Mouse (Mus musculus) neural tube, embryonic 13.5 days (tissue): Measurements from ENCODE around the gene Hacd1. TPM values are rescaled to one million over a fixed set of nuclear protein-coding genes. Genes with fewer than 3 reads are reported as not detected.

ENCODE experiments used
- ATAC-seq: fragments of 200-750 bp; cut with Nextera tagmentation; 2 replicates; pipeline ENCODE4 v1.8.0; 2017; ENCODE audit warnings: low read depth, mild to moderate bottlenecking, moderate TSS enrichment, moderate library complexity
- H3K27ac ChIP-seq: fragments of 300-500 bp; sonication (generic); replicated peaks from 2 replicates; pipeline ENCODE4 v1.5.1; 2015; ENCODE audit warnings: moderate library complexity, mild to moderate bottlenecking, inconsistent platforms
- H3K27me3 ChIP-seq: fragments of 300-500 bp; sonication (generic); 2 replicates; pipeline ENCODE4 v1.6.1; 2015; ENCODE audit warnings: mild to moderate bottlenecking, inconsistent platforms
- H3K36me3 ChIP-seq: fragments of 300-500 bp; sonication (generic); 2 replicates; pipeline ENCODE4 v1.6.1; 2015; ENCODE audit warnings: mild to moderate bottlenecking, inconsistent platforms
- H3K4me1 ChIP-seq: fragments of 300-500 bp; sonication (generic); replicated peaks from 2 replicates; pipeline ENCODE4 v1.6.1; 2015; ENCODE audit warnings: inconsistent platforms
- H3K4me2 ChIP-seq: fragments of 300-500 bp; sonication (generic); 2 replicates; pipeline ENCODE4 v1.6.1; 2015; ENCODE audit warnings: inconsistent platforms, mild to moderate bottlenecking, moderate library complexity
- H3K4me3 ChIP-seq: fragments of 300-500 bp; sonication (generic); 2 replicates; pipeline ENCODE4 v1.5.1; 2015; ENCODE audit warnings: mild to moderate bottlenecking, inconsistent platforms
- H3K9ac ChIP-seq: fragments of 300-500 bp; sonication (generic); 2 replicates; pipeline ENCODE4 v1.6.1; 2015; ENCODE audit warnings: moderate library complexity, mild to moderate bottlenecking, inconsistent platforms
- H3K9me3 ChIP-seq: fragments of 300-500 bp; sonication (generic); 2 replicates; pipeline ENCODE4 v1.6.1; 2016; ENCODE audit warnings: inconsistent platforms
- WGBS: fragments of 180-500 bp; shearing (Covaris S2); methylation state at CpG from one replicate; pipeline ENCODE4 v1.1.7; 2015; 5-methylcytosine and 5-hydroxymethylcytosine counted together
- polyA plus RNA-seq: library from polyadenylated mRNA; unstranded; fragments of >200 nt; fragmentation: Nextera tagmentation; extraction: Ambion mirVana; gene quantifications from 2 replicates; pipeline ENCODE4 v1.2.1, GENCODE M21; 2015

The Hacd1 gene
- polyA plus RNA-seq, 1 experiment from 2014 or later: 84.5 TPM

DNA sequence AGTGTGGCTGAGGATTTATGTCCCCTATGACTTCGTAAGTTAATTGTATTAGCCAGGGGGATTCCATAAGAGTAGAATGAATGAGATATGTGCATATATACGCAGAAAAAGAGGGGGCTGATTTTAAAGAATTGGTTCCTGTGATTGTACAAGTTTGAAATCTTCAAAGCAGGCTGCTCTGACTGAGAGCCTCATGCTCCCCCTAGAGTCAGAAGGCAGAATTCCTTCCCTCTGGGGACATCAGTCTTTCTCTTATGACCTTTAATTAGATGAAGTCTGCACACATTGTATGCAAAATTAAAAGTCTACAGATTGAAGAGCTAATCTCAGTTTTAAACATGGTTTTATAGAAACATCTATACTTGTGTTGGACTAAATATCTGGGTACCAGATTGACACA is 117.8 kb downstream of the Hacd1 start:
- Histone ChIP-seq H3K4me1 (no peaks in the 10 kb centered on the region), H3K27ac (no peak overlapping the region), H3K36me3 (no peaks in the 10 kb centered on the region), H3K9me3 (no peaks in the 10 kb centered on the region), H3K9ac (no peak overlapping the region), H3K27me3 (no peaks in the 10 kb centered on the region), H3K4me2 (no peak overlapping the region), H3K4me3 (no peak overlapping the region)
- WGBS: 46% methylated on average over 2 of the region's 2 CpGs
- ATAC-seq: no peak

DNA sequence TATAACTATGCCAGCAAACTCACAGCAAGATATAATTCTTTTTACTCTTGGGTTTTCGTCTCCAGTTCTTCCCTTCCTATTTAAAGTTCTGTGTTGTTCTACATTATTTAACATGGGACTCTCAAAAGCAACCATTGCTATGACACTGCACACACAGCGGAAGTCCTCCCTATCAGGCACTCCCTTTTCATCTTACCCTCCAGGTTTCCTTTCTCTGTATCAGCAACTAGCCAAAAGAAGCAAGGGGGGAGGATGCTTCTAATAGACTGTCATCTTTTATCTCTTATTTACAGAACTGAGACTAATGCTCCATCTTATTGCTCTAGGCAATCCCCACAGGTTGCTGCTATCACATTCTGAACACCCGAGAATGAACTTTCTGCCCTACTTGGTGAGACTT is 120.6 kb downstream of the Hacd1 start:
- no peaks in the 10 kb centered on the region for H3K4me1 ChIP-seq
- no peaks in the 10 kb centered on the region for H3K27me3 ChIP-seq
- no peak overlapping the region for H3K4me2 ChIP-seq
- 71% methylated on average over 3 of the region's 3 CpGs for WGBS
- H3K4me3 ChIP-seq: no peak overlapping the region
- H3K36me3 ChIP-seq: no peaks in the 10 kb centered on the region
- no peak for ATAC-seq
- no peaks in the 10 kb centered on the region for H3K9me3 ChIP-seq
- H3K27ac ChIP-seq: no peak overlapping the region
- no peak overlapping the region for H3K9ac ChIP-seq

DNA sequence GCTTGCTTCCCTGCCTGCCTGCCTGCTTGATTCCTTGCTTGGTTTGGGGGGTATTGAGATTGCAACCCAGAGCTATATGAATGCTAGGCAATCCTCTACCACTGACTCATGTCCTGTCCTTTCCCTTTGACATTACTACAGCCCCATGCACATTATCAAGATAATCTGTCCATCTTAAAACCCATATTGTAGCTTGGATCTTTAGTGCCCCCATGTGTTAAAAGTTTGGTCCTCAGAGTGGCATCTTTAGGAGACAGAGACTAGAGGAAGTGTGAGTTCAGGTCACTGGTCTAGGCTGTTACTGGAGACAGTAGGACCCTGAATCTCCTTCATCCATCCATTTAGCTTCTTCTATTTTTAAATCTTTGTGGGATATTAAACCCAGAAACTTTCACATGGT is 123.7 kb downstream of the Hacd1 start:
- ATAC-seq: no peak
- H3K4me3 ChIP-seq: no peak overlapping the region
- no peaks in the 10 kb centered on the region for H3K36me3 ChIP-seq
- no peaks in the 10 kb centered on the region for H3K9me3 ChIP-seq
- H3K4me1 ChIP-seq: no peaks in the 10 kb centered on the region
- no peak overlapping the region for H3K9ac ChIP-seq
- no peak overlapping the region for H3K4me2 ChIP-seq
- no peaks in the 10 kb centered on the region for H3K27me3 ChIP-seq
- H3K27ac ChIP-seq: no peak overlapping the region

DNA sequence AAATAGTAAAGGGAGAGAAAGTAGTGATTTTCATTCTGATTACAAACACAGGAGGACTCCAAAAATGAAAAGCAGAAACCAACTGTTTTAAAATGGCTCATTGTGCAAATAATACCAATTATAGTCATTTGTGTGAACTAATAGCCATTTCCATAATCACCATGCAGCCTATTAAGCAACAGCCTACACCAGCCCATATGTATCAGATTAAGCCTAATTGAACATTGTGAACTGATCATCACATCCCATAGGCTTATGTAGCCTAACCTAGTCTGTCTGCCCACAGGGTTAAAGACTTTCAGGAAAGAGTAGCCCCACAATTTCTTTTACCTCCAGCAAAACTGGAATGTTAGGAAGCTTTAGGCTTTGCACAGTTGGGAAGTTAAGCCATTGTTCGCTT is 125.2 kb downstream of the Hacd1 start:
- Histone ChIP-seq H3K9me3 (no peaks in the 10 kb centered on the region), H3K4me2 (no peak overlapping the region), H3K4me1 (no peaks in the 10 kb centered on the region), H3K9ac (no peak overlapping the region), H3K27ac (no peak overlapping the region), H3K27me3 (no peaks in the 10 kb centered on the region), H3K4me3 (no peak overlapping the region), H3K36me3 (no peaks in the 10 kb centered on the region)
- 95% methylated on average over 1 of the region's 1 CpGs for WGBS
- no peak for ATAC-seq

DNA sequence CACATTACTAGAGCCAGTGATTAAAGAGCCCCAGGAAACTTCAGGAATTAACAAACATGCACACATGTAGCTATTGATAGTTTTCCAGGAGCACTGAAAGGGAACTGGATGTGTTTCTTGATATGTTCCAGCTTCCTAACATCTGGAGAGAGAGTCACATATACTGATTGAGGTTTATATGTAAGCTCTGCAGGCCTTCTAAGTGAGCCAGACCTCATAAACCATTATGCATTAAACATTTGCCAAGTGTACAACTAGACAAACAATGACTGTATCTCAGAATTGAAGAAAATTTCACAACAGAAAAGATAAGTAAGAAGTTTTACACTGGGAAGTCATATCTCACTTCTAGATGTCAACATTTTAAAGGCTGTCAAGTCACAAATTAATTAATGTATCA is 167.4 kb downstream of the Hacd1 start:
- H3K27ac ChIP-seq: no peak overlapping the region
- H3K4me3 ChIP-seq: no peak overlapping the region
- no peaks in the 10 kb centered on the region for H3K27me3 ChIP-seq
- no peak overlapping the region for H3K9ac ChIP-seq
- no peaks in the 10 kb centered on the region for H3K4me1 ChIP-seq
- no peaks in the 10 kb centered on the region for H3K36me3 ChIP-seq
- ATAC-seq: no peak
- H3K9me3 ChIP-seq: no peaks in the 10 kb centered on the region
- no peak overlapping the region for H3K4me2 ChIP-seq

DNA sequence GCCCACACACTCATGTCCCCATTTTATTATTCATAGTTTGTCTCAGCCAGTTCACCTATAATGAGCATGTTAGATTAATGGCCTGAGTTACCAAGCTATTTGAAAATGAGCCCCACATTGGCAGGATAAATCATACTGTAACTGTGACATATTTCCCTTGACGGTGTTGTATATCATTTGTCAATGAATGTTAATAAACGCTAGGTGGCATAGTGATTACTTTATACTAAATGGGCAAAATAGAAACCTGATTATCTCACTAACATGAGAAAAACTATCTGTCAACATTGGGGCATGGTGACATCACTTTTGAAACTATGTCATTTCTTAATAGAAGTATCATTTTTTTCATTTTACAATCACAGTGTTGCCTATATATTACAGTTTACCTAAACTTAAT is 198.5 kb downstream of the Hacd1 start:
- 71% methylated on average over 2 of the region's 2 CpGs for WGBS
- no peaks in the 10 kb centered on the region for H3K4me1 ChIP-seq
- H3K27ac ChIP-seq: no peak overlapping the region
- no peak overlapping the region for H3K4me2 ChIP-seq
- H3K36me3 ChIP-seq: no peaks in the 10 kb centered on the region
- no peaks in the 10 kb centered on the region for H3K9me3 ChIP-seq
- H3K27me3 ChIP-seq: no peaks in the 10 kb centered on the region
- H3K4me3 ChIP-seq: no peak overlapping the region
- no peak overlapping the region for H3K9ac ChIP-seq
- no peak for ATAC-seq

DNA sequence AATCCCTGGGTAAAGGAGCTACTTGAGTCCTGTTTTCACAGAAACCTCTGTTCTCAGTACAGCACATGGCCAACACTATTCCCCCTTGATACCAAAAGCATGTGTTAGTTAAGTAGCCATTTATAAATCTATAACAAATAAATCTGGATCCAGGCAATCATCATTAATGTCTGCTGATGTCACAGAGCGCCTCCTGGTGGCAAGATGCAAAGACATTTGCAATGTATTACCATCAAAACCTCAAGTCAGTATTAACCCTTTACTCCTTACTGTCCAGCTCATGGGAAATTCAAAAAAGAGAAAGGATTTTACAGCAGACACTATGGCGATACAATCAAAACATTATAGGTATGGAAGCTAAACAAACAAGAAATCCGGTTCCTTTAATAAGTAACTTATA is 200.4 kb downstream of the Hacd1 start:
- no peak overlapping the region for H3K4me3 ChIP-seq
- H3K9ac ChIP-seq: no peak overlapping the region
- no peak overlapping the region for H3K4me2 ChIP-seq
- no peaks in the 10 kb centered on the region for H3K9me3 ChIP-seq
- no peaks in the 10 kb centered on the region for H3K36me3 ChIP-seq
- 68% methylated on average over 3 of the region's 3 CpGs for WGBS
- no peak overlapping the region for H3K27ac ChIP-seq
- no peaks in the 10 kb centered on the region for H3K4me1 ChIP-seq
- ATAC-seq: no peak
- no peaks in the 10 kb centered on the region for H3K27me3 ChIP-seq

DNA sequence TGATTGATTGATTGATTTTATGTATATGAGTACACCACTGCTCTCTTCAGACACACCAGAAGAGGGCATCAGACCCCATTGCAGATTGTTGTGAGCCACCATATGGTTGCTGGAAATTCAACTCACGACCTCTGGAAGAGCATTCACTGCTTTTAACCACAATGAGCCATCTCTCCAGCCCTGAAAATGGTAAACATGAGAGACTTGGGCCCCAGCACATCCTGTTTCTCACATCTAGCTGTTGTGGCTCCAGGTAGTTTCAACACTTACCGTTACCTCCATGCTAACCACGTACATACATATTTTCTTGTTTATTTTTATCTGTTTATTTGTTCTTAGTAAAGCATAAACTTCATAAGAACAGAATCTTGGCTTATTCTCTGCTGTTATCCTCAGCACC is 219.6 kb downstream of the Hacd1 start:
- no peaks in the 10 kb centered on the region for H3K27me3 ChIP-seq
- no peaks in the 10 kb centered on the region for H3K36me3 ChIP-seq
- ATAC-seq: no peak
- H3K9me3 ChIP-seq: no peaks in the 10 kb centered on the region
- no peak overlapping the region for H3K4me2 ChIP-seq
- no peak overlapping the region for H3K9ac ChIP-seq
- no peak overlapping the region for H3K27ac ChIP-seq
- no peak overlapping the region for H3K4me3 ChIP-seq
- WGBS: 87% methylated on average over 3 of the region's 3 CpGs
- H3K4me1 ChIP-seq: no peaks in the 10 kb centered on the region

DNA sequence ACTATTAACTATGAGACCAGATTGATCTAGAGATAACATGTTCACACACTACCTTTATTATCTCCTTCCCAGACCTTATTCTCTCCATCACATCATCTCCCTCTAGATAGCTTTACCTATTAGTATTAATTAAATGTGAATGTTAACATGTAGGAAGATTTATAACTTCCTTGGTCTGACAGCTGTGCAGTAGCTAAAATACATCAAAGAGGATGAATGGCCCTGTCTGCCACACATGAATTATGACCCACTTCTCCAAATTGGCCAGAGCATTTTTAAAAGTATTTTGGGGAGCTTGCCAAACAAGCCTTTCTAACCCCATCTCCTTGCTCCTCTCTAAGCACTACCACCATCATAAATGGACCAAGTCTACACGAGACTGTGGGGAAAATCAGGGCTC is 220.9 kb downstream of the Hacd1 start:
- no peak overlapping the region for H3K27ac ChIP-seq
- no peak overlapping the region for H3K4me2 ChIP-seq
- no peak overlapping the region for H3K4me3 ChIP-seq

DNA sequence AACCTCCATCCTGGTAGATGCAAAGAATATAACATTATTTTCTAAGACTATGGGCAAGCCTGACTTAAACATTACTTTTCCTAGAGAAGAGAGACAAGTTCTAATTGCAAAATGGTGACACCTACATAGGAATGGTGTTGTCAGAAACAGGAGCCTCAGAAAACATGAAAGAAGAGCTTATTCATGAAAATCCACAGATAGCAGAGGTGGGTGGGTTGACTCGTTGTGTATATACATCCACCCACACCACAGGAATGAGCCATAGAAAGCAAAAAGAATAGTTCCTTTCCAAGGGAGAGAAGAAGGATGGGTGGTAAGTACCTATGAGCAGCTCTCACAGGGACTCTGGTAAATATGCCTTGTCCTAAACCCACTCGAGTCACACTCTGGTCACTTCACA is 239.3 kb downstream of the Hacd1 start:
- no peaks in the 10 kb centered on the region for H3K9me3 ChIP-seq

More for the DNA sequence above, 220.9 kb downstream of the Hacd1 start:
- Histone ChIP-seq H3K36me3 (no peaks in the 10 kb centered on the region), H3K9ac (no peak overlapping the region), H3K4me1 (no peaks in the 10 kb centered on the region), H3K27me3 (no peaks in the 10 kb centered on the region), H3K9me3 (no peaks in the 10 kb centered on the region)
- no peak for ATAC-seq
- WGBS: 76% methylated on average over 1 of the region's 1 CpGs

DNA sequence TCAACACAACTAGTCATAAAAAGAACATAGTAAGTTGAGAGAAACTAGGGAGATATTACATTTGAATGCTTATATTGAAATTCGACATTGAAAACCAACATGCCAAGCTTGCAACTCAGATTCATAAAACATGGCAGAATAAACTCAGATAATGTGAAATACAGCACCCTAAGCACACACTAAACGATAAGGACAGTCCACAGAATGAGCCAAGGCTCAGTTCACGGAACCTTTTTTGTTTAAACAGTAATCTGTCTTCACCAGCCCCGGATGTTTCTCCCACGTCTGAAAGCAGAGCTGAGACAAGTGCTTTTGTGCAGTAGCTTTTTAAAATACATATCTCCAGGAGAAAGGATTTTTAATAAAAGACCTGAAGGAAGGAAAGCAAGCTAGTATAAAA is 247.3 kb downstream of the Hacd1 start:
- Histone ChIP-seq H3K36me3 (no peaks in the 10 kb centered on the region), H3K4me2 (no peak overlapping the region), H3K4me1 (no peaks in the 10 kb centered on the region), H3K9ac (no peak overlapping the region), H3K27ac (no peak overlapping the region), H3K4me3 (no peak overlapping the region), H3K9me3 (no peaks in the 10 kb centered on the region), H3K27me3 (no peaks in the 10 kb centered on the region)
- ATAC-seq: no peak
- 73% methylated on average over 5 of the region's 5 CpGs for WGBS

More for the DNA sequence above, 239.3 kb downstream of the Hacd1 start:
- Histone ChIP-seq H3K27me3 (no peaks in the 10 kb centered on the region), H3K4me1 (no peaks in the 10 kb centered on the region), H3K4me2 (no peak overlapping the region), H3K36me3 (no peaks in the 10 kb centered on the region), H3K27ac (no peak overlapping the region), H3K4me3 (no peak overlapping the region), H3K9ac (no peak overlapping the region)
- ATAC-seq: no peak
- WGBS: 84% methylated on average over 2 of the region's 2 CpGs

DNA sequence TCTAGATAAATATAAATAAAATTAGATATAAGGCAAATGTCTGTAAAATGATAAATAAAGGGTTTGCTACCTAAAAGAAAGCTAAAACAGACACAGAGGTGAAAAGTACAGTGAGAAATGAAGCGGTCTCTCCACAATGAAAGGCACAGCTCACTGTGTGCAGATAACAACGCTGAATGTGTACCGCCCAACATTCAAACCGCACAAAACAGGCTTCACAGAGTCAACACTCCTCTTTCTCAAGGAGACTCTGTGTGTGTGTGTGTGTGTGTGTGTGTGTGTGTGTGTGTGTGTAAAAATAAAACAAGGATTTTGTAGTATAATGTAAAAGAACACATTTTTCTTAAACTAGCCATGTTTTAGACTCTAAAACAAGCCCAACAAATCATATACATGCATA is 247.9 kb downstream of the Hacd1 start:
- WGBS: 87% methylated on average over 4 of the region's 4 CpGs
- Histone ChIP-seq H3K27me3 (no peaks in the 10 kb centered on the region), H3K9ac (no peak overlapping the region), H3K27ac (no peak overlapping the region), H3K4me2 (no peak overlapping the region), H3K4me1 (no peaks in the 10 kb centered on the region), H3K9me3 (no peaks in the 10 kb centered on the region), H3K4me3 (no peak overlapping the region), H3K36me3 (no peaks in the 10 kb centered on the region)
- no peak for ATAC-seq

DNA sequence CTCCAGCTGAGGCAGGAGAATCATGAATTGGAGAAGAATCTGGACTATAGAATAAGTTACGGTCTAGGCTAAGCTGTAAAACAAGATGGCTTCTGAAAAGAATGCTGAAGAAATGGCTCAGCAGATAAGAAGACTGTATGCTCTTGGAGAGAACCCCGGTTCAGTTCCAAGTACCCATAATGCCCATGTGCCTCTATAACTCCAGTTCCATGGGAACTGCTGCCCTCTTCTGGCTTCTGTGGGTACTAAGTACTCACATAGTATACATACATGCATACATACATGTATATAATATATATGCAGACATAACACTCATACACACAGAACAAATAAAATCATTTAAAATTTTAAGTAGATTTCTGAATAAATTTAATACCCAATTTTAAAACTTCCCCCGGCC is 249.8 kb downstream of the Hacd1 start:
- no peaks in the 10 kb centered on the region for H3K4me1 ChIP-seq
- no peaks in the 10 kb centered on the region for H3K36me3 ChIP-seq
- no peak overlapping the region for H3K9ac ChIP-seq
- no peaks in the 10 kb centered on the region for H3K27me3 ChIP-seq
- ATAC-seq: no peak
- H3K4me2 ChIP-seq: no peak overlapping the region
- no peak overlapping the region for H3K27ac ChIP-seq
- 93% methylated on average over 3 of the region's 3 CpGs for WGBS
- no peak overlapping the region for H3K4me3 ChIP-seq
- no peaks in the 10 kb centered on the region for H3K9me3 ChIP-seq

DNA sequence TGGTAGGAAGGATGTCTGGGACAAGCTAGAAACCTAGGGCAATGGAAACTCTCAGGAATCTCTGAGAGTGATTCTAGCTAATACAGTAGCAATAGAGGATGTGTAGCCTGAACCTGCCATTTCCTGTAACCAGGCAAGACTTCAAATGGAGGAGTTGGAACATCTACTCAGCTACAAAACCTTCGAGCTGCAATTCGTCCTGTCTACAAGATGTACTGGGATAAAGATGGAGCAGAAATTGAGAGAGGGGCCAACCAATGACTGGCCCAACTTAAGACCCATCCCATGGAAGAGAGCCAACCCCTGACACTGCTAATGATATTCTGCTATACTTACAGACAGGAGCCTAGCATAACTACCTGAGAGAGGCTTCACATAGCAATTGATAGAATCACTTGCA is 255.3 kb downstream of the Hacd1 start:
- Histone ChIP-seq H3K4me2 (no peak overlapping the region), H3K9me3 (no peaks in the 10 kb centered on the region), H3K27ac (no peak overlapping the region), H3K9ac (no peak overlapping the region), H3K4me3 (no peak overlapping the region), H3K4me1 (no peaks in the 10 kb centered on the region), H3K36me3 (no peaks in the 10 kb centered on the region), H3K27me3 (0 out of 2 replicates have a peak, but pooled peaks cover 2% of the 10 kb centered on the region)
- ATAC-seq: no peak
- 87% methylated on average over 2 of the region's 2 CpGs for WGBS
